Mouse (Mus musculus): ENCODE measurements around the gene Olfr372. TPM values are rescaled to one million over a fixed set of nuclear protein-coding genes. Genes with fewer than 3 reads are reported as not detected.
"Not testable (repeated sequence)": the region's sequence is repeated elsewhere in the genome, so short reads cannot be mapped to it uniquely, and the experiment has no call there.

The Olfr372 gene
- total RNA-seq (2012; rRNA removed): not detected in 2 replicates

- H3K4me3 ChIP-seq (ENCODE audit: insufficient read depth in 1 of 2, low read depth in 1 of 2, low read length in 2 of 2, poor library complexity in 1 of 2, severe bottlenecking in 1 of 2); H3K27ac ChIP-seq (ENCODE audit: insufficient read depth, low read depth, low read length, poor library complexity, severe bottlenecking); H3K36me3 ChIP-seq (ENCODE audit: control insufficient read depth, insufficient read depth, low read length, poor library complexity, severe bottlenecking); H3K4me1 ChIP-seq (ENCODE audit: control insufficient read depth in 2 of 2, insufficient read depth in 2 of 2, low read length in 2 of 2, poor library complexity in 1 of 2); H3K9ac ChIP-seq (ENCODE audit: insufficient read depth, low read depth, low read length, poor library complexity, severe bottlenecking); DNase-seq (ENCODE audit: low read depth, low spot score); in situ Hi-C loops (cut with MboI; ENCODE audit: low sequenced_read_pairs in 2 of 2, unreplicated experiment in 2 of 2); H3K9me3 ChIP-seq (ENCODE audit: control insufficient read depth, insufficient read depth, low read depth, low read length): not testable (repeated sequence)
Measured at GRCm38 (mm10) chr8:72040918-72041317, at the start of gene Olfr372. TSS of gene Olfr372 (plus strand) at chr8:72041218.

- no peak overlapping the region for H3K9ac ChIP-seq (ENCODE audit: insufficient read depth, low read depth, low read length, poor library complexity, severe bottlenecking)
- no peak for TF ChIP-seq CHD2 (IDR thresholded peaks at IDR 0.05; ENCODE audit: low read depth, low read length)
- TF ChIP-seq MAFK (IDR thresholded peaks at IDR 0.05; ENCODE audit: insufficient read depth, low read depth, low read length): no peak
- TF ChIP-seq ZC3H11A (IDR thresholded peaks at IDR 0.05; ENCODE audit: borderline replicate concordance, low read depth, low read length): no peak
- no peak for TF ChIP-seq ZNF384 (IDR thresholded peaks at IDR 0.05; ENCODE audit: low read depth, low read length)
- no peak for TF ChIP-seq HCFC1 (IDR thresholded peaks at IDR 0.05; ENCODE audit: borderline replicate concordance, insufficient read depth, low read length)
- in situ Hi-C loops (cut with MboI; ENCODE audit: low sequenced_read_pairs in 2 of 2, unreplicated experiment in 2 of 2): loop anchor here in 1 of 2 experiments (25.0 kb wide), 1 partner anchor 862 kb away; no protein-coding TSS in a partner anchor
- no peaks in the 10 kb centered on the region for H3K4me1 ChIP-seq (ENCODE audit: control insufficient read depth in 2 of 2, insufficient read depth in 2 of 2, low read length in 2 of 2, poor library complexity in 1 of 2)
- H3K9me3 ChIP-seq (ENCODE audit: control insufficient read depth, insufficient read depth, low read depth, low read length): no peaks in the 10 kb centered on the region
- no peak overlapping the region for H3K4me3 ChIP-seq (ENCODE audit: insufficient read depth in 1 of 2, low read depth in 1 of 2, low read length in 2 of 2, poor library complexity in 1 of 2, severe bottlenecking in 1 of 2)
- H3K27ac ChIP-seq (ENCODE audit: insufficient read depth, low read depth, low read length, poor library complexity, severe bottlenecking): no peak overlapping the region
- H3K36me3 ChIP-seq (ENCODE audit: control insufficient read depth, insufficient read depth, low read length, poor library complexity, severe bottlenecking): no peaks in the 10 kb centered on the region
- DNase-seq (ENCODE audit: low read depth, low spot score): no peak
Measured at GRCm38 (mm10) chr8:71999434-71999833, 41.6 kb upstream of the Olfr372 start.

- H3K4me1 ChIP-seq (ENCODE audit: control insufficient read depth in 2 of 2, insufficient read depth in 2 of 2, low read length in 2 of 2, poor library complexity in 1 of 2): no peaks in the 10 kb centered on the region
- in situ Hi-C loops (cut with MboI; ENCODE audit: low sequenced_read_pairs in 2 of 2, unreplicated experiment in 2 of 2): no loop called here
- no peaks in the 10 kb centered on the region for H3K9me3 ChIP-seq (ENCODE audit: control insufficient read depth, insufficient read depth, low read depth, low read length)
- no peak for DNase-seq (ENCODE audit: low read depth, low spot score)
- no peak for TF ChIP-seq ZC3H11A (IDR thresholded peaks at IDR 0.05; ENCODE audit: borderline replicate concordance, low read depth, low read length)
- TF ChIP-seq CHD2 (IDR thresholded peaks at IDR 0.05; ENCODE audit: low read depth, low read length): no peak
- no peak for TF ChIP-seq MAFK (IDR thresholded peaks at IDR 0.05; ENCODE audit: insufficient read depth, low read depth, low read length)
- TF ChIP-seq HCFC1 (IDR thresholded peaks at IDR 0.05; ENCODE audit: borderline replicate concordance, insufficient read depth, low read length): no peak
- TF ChIP-seq ZNF384 (IDR thresholded peaks at IDR 0.05; ENCODE audit: low read depth, low read length): no peak
- H3K4me3 ChIP-seq (ENCODE audit: insufficient read depth in 1 of 2, low read depth in 1 of 2, low read length in 2 of 2, poor library complexity in 1 of 2, severe bottlenecking in 1 of 2): no peak overlapping the region
- H3K36me3 ChIP-seq (ENCODE audit: control insufficient read depth, insufficient read depth, low read length, poor library complexity, severe bottlenecking): no peaks in the 10 kb centered on the region
- no peak overlapping the region for H3K27ac ChIP-seq (ENCODE audit: insufficient read depth, low read depth, low read length, poor library complexity, severe bottlenecking)
- no peak overlapping the region for H3K9ac ChIP-seq (ENCODE audit: insufficient read depth, low read depth, low read length, poor library complexity, severe bottlenecking)
Measured at GRCm38 (mm10) chr8:72000223-72000622, 40.8 kb upstream of the Olfr372 start.

GRCm38 (mm10) chr8:72002942-72003341 lies 38.1 kb upstream of the Olfr372 start:
- in situ Hi-C loops (cut with MboI; ENCODE audit: low sequenced_read_pairs in 2 of 2, unreplicated experiment in 2 of 2): no loop called here
- Histone ChIP-seq H3K27ac (ENCODE audit: insufficient read depth, low read depth, low read length, poor library complexity, severe bottlenecking) (no peak overlapping the region), H3K4me1 (ENCODE audit: control insufficient read depth in 2 of 2, insufficient read depth in 2 of 2, low read length in 2 of 2, poor library complexity in 1 of 2) (no peaks in the 10 kb centered on the region), H3K9ac (ENCODE audit: insufficient read depth, low read depth, low read length, poor library complexity, severe bottlenecking) (no peak overlapping the region), H3K36me3 (ENCODE audit: control insufficient read depth, insufficient read depth, low read length, poor library complexity, severe bottlenecking) (no peaks in the 10 kb centered on the region), H3K4me3 (ENCODE audit: insufficient read depth in 1 of 2, low read depth in 1 of 2, low read length in 2 of 2, poor library complexity in 1 of 2, severe bottlenecking in 1 of 2) (no peak overlapping the region), H3K9me3 (ENCODE audit: control insufficient read depth, insufficient read depth, low read depth, low read length) (no peaks in the 10 kb centered on the region)
- no peak for TF ChIP-seq ZC3H11A (IDR thresholded peaks at IDR 0.05; ENCODE audit: borderline replicate concordance, low read depth, low read length)
- TF ChIP-seq ZNF384 (IDR thresholded peaks at IDR 0.05; ENCODE audit: low read depth, low read length): no peak
- TF ChIP-seq MAFK (IDR thresholded peaks at IDR 0.05; ENCODE audit: insufficient read depth, low read depth, low read length): no peak
- TF ChIP-seq CHD2 (IDR thresholded peaks at IDR 0.05; ENCODE audit: low read depth, low read length): no peak
- no peak for DNase-seq (ENCODE audit: low read depth, low spot score)

- Histone ChIP-seq H3K4me1 (ENCODE audit: control insufficient read depth in 2 of 2, insufficient read depth in 2 of 2, low read length in 2 of 2, poor library complexity in 1 of 2) (no peaks in the 10 kb centered on the region), H3K36me3 (ENCODE audit: control insufficient read depth, insufficient read depth, low read length, poor library complexity, severe bottlenecking) (no peaks in the 10 kb centered on the region), H3K4me3 (ENCODE audit: insufficient read depth in 1 of 2, low read depth in 1 of 2, low read length in 2 of 2, poor library complexity in 1 of 2, severe bottlenecking in 1 of 2) (no peak overlapping the region), H3K9me3 (ENCODE audit: control insufficient read depth, insufficient read depth, low read depth, low read length) (no peaks in the 10 kb centered on the region), H3K27ac (ENCODE audit: insufficient read depth, low read depth, low read length, poor library complexity, severe bottlenecking) (no peak overlapping the region), H3K9ac (ENCODE audit: insufficient read depth, low read depth, low read length, poor library complexity, severe bottlenecking) (no peak overlapping the region)
- in situ Hi-C loops (cut with MboI; ENCODE audit: low sequenced_read_pairs in 2 of 2, unreplicated experiment in 2 of 2): no loop called here
- no peak for DNase-seq (ENCODE audit: low read depth, low spot score)
- TF ChIP-seq HCFC1 (IDR thresholded peaks at IDR 0.05; ENCODE audit: borderline replicate concordance, insufficient read depth, low read length) (no peak), CHD2 (IDR thresholded peaks at IDR 0.05; ENCODE audit: low read depth, low read length) (no peak), MAFK (IDR thresholded peaks at IDR 0.05; ENCODE audit: insufficient read depth, low read depth, low read length) (no peak), ZNF384 (IDR thresholded peaks at IDR 0.05; ENCODE audit: low read depth, low read length) (no peak), ZC3H11A (IDR thresholded peaks at IDR 0.05; ENCODE audit: borderline replicate concordance, low read depth, low read length) (no peak)
Measured at GRCm38 (mm10) chr8:72005912-72006311, 35.1 kb upstream of the Olfr372 start.

Data from ES-E14 (cell line).